ENCODE assay signal across 8 mouse cellular contexts in genomic region chr11:9117358-9118049, GRCm38 (mm10). TPM values are rescaled to one million over a fixed set of nuclear protein-coding genes. Genes with fewer than 3 reads are reported as not detected.
A peak's percentile ranks its signal among the peaks of the same experiment; 100 is the strongest.
DNase-seq lines count a peak whose midpoint lies in the region.

No protein-coding gene starts in this region.

- peak; percentile 42 for DNase-seq in urinary bladder, postnatal 14 days (ENCODE audit: low spot score)
- no peak for DNase-seq in urinary bladder, postnatal 10 days (ENCODE audit: low spot score)
- peak; percentile 46 for DNase-seq in embryonic facial prominence, embryonic 10.5 days (ENCODE audit: low spot score)
- no peak for DNase-seq in heart, embryonic 10.5 days (ENCODE audit: low spot score)
- peak; percentile 81 for DNase-seq in kidney, adult 9 months
- DNase-seq in lung, postnatal 10 days = peak; percentile 77
- peak; percentile 27 for DNase-seq in skeletal muscle tissue, adult 2 months (ENCODE audit: low read depth, low spot score)
- DNase-seq in left cerebral cortex, adult 18-20 months (ENCODE audit: low spot score in 2 of 2) = no peak

- no peaks in the 10 kb centered on the region for H3K36me3 ChIP-seq in embryonic facial prominence, embryonic 10.5 days (replicated peaks)
- no peaks in the 10 kb centered on the region for H3K36me3 ChIP-seq in heart, embryonic 10.5 days

- H3K27ac ChIP-seq in embryonic facial prominence, embryonic 10.5 days (replicated peaks) = no peak overlapping the region; the same call in 1 of the 2 replicates
- peak overlapping the region; percentile 81 for H3K27ac ChIP-seq in heart, embryonic 10.5 days

- H3K4me1 ChIP-seq in embryonic facial prominence, embryonic 10.5 days = peaks cover 40% of the 10 kb centered on the region
- peaks cover 30% of the 10 kb centered on the region for H3K4me1 ChIP-seq in heart, embryonic 10.5 days

- peak overlapping the region; percentile 55 for H3K4me3 ChIP-seq in embryonic facial prominence, embryonic 10.5 days
- peak overlapping the region; percentile 64 for H3K4me3 ChIP-seq in heart, embryonic 10.5 days

- H3K9me3 ChIP-seq in embryonic facial prominence, embryonic 10.5 days = no peaks in the 10 kb centered on the region
- H3K9me3 ChIP-seq in heart, embryonic 10.5 days = no peaks in the 10 kb centered on the region

- peaks cover 72% of the 10 kb centered on the region for H3K27me3 ChIP-seq in embryonic facial prominence, embryonic 10.5 days (replicated peaks; ENCODE audit: low read depth, poor library complexity, severe bottlenecking)
- H3K27me3 ChIP-seq in heart, embryonic 10.5 days (ENCODE audit: insufficient read depth, poor library complexity, severe bottlenecking) = peaks cover 36% of the 10 kb centered on the region

- 2% methylated on average over 13 of the region's 13 CpGs for WGBS in embryonic facial prominence, embryonic 10.5 days
- WGBS in heart, embryonic 10.5 days = under 1% methylated on average over 13 of the region's 13 CpGs

RNA-seq across cellular contexts. Expression of gene Upp1, which starts 0.4 kb away (rescaled TPM):
- polyA plus RNA-seq in embryonic facial prominence, embryonic 10.5 days (2016; fragmentation: Nextera tagmentation; extraction: Ambion mirVana) = 3.7 and 8.6 TPM in 2 replicates
- 11.9 and 18.4 TPM in 2 replicates for polyA plus RNA-seq in heart, embryonic 10.5 days (2016; fragmentation: Nextera tagmentation; extraction: Ambion mirVana)
- 1 to 10 TPM; 2.8 to 3.0 TPM for total RNA-seq in left cerebral cortex, adult 18-20 months (2021)

Comparison
In these comparisons a context has a peak if more than half of its experiments do, and no peak if none do; other contexts are left out.
1. DNase-seq: peak in urinary bladder, postnatal 14 days (single experiment), embryonic facial prominence, embryonic 10.5 days (single experiment), kidney, adult 9 months (single experiment), lung, postnatal 10 days (single experiment) and skeletal muscle tissue, adult 2 months (single experiment); none in urinary bladder, postnatal 10 days (single experiment), heart, embryonic 10.5 days (single experiment) and left cerebral cortex, adult 18-20 months (0 of 2).